25 mouse cellular contexts compared by ENCODE assay signal in genomic region chr3:9524429-9524828, GRCm38 (mm10).
A peak's percentile ranks its signal among the peaks of the same experiment; 100 is the strongest.
DNase-seq lines count a peak whose midpoint lies in the region; ATAC-seq and TF ChIP-seq lines count a peak whose summit lies in the region.
"Had no signal": no experiment of that assay in that cellular context is flagged by ENCODE, and none has a peak within 500 bp of the region (broad histone marks: within the 10 kb centered on the region; RNA-seq: fewer than 3 reads in every experiment).

No protein-coding gene starts in this region.

- ATAC-seq in intestine, embryonic 14.5 days (replicated peaks; ENCODE audit: low FRiP score, low TSS enrichment, low read depth), result no peak
- ATAC-seq in intestine, postnatal 0 days, result no peak
- ATAC-seq in granulocyte monocyte progenitor cell, adult 5-6 weeks (replicated peaks; ENCODE audit: poor library complexity, severe bottlenecking), result peak; percentile 44
- 0 out of 2 replicates have a peak, but pooled peaks have one; percentile 22 for ATAC-seq in monocyte, adult 5-6 weeks (replicated peaks; ENCODE audit: insufficient number of reproducible peaks, low FRiP score, low TSS enrichment, poor library complexity, severe bottlenecking)
- ATAC-seq in hindbrain, embryonic 16.5 days, result no peak
- ATAC-seq: forebrain, embryonic 15.5 days; inflammation-experienced regulatory T-cells, adult 6 months; lung, postnatal 0 days had no signal

- H3K27ac ChIP-seq in intestine, embryonic 14.5 days (ENCODE audit: low read depth), result no peak overlapping the region
- H3K27ac ChIP-seq in intestine, postnatal 0 days (ENCODE audit: low read depth, low read length), result no peak overlapping the region
- H3K27ac ChIP-seq in ES-E14 (ENCODE audit: insufficient read depth, low read depth, low read length, poor library complexity, severe bottlenecking), result peak overlapping the region; percentile 35; the same call in 1 of the 2 replicates
- H3K27ac ChIP-seq in left cerebral cortex, adult 2 months, result no peak overlapping the region
- H3K27ac ChIP-seq in hindbrain, embryonic 16.5 days (ENCODE audit: low read depth, low read length), result no peak overlapping the region
- H3K27ac ChIP-seq: forebrain, embryonic 15.5 days; heart, adult 2 months had no signal

- H3K9ac ChIP-seq in intestine, embryonic 14.5 days (ENCODE audit: low read length), result no peak overlapping the region
- no peak overlapping the region for H3K9ac ChIP-seq in intestine, postnatal 0 days (ENCODE audit: low read depth, low read length)
- no peak overlapping the region for H3K9ac ChIP-seq in ES-E14 (ENCODE audit: insufficient read depth, low read depth, low read length, poor library complexity, severe bottlenecking)
- no peak overlapping the region for H3K9ac ChIP-seq in hindbrain, embryonic 16.5 days (ENCODE audit: low read depth, low read length)
- H3K9ac ChIP-seq: embryonic facial prominence, embryonic 13.5 days; forebrain, embryonic 15.5 days; heart, embryonic 13.5 days; hindbrain, embryonic 12.5 days had no signal

- H3K4me2 ChIP-seq in intestine, embryonic 14.5 days (ENCODE audit: low read length), result no peak overlapping the region
- no peak overlapping the region for H3K4me2 ChIP-seq in intestine, postnatal 0 days (replicated peaks; ENCODE audit: low read depth)
- no peak overlapping the region for H3K4me2 ChIP-seq in hindbrain, embryonic 16.5 days (ENCODE audit: low read length)
- H3K4me2 ChIP-seq: forebrain, embryonic 15.5 days; hindbrain, embryonic 12.5 days had no signal

- intact Hi-C loops in left cerebral cortex, adult 2 months (cut with DNase I), result loop anchor here (5.0 kb wide), 1 partner anchor 83 kb away; no protein-coding TSS in a partner anchor

- DNase-seq in intestine, embryonic 14.5 days (ENCODE audit: low spot score), result peak; percentile 50
- no peak for DNase-seq in ES-E14 (ENCODE audit: low read depth, low spot score)
- no peak for DNase-seq in left cerebral cortex, adult 2 months (ENCODE audit: extremely low spot score in 1 of 2, low spot score in 2 of 2)
- DNase-seq: cerebellum, adult 11 months; cerebellum, postnatal 10 days; gastrocnemius, postnatal 10 days; heart, adult 2 months; heart, postnatal 14 days; kidney, adult 9 months; kidney, postnatal 25 days; liver; right cerebral cortex, adult 18-20 months; right cerebral cortex, postnatal 4 days; thymus, postnatal 14 days had no signal

- no peak overlapping the region for H3K4me3 ChIP-seq in intestine, embryonic 14.5 days (ENCODE audit: low read depth, low read length)
- no peak overlapping the region for H3K4me3 ChIP-seq in intestine, postnatal 0 days (ENCODE audit: low read depth, low read length)
- H3K4me3 ChIP-seq in ES-E14 (ENCODE audit: insufficient read depth in 1 of 2, low read depth in 1 of 2, low read length in 2 of 2, poor library complexity in 1 of 2, severe bottlenecking in 1 of 2), result no peak overlapping the region
- H3K4me3 ChIP-seq in left cerebral cortex, adult 2 months, result no peak overlapping the region
- no peak overlapping the region for H3K4me3 ChIP-seq in hindbrain, embryonic 16.5 days (ENCODE audit: low read length)
- H3K4me3 ChIP-seq: embryonic facial prominence, embryonic 13.5 days; forebrain, embryonic 15.5 days; heart, adult 2 months; heart, embryonic 13.5 days; hindbrain, embryonic 12.5 days; myocyte had no signal

- no peaks in the 10 kb centered on the region for H3K27me3 ChIP-seq in intestine, embryonic 14.5 days (replicated peaks; ENCODE audit: control insufficient read depth, insufficient read depth, low read length)
- H3K27me3 ChIP-seq in intestine, postnatal 0 days (replicated peaks; ENCODE audit: control insufficient read depth, insufficient read depth, low read length), result no peaks in the 10 kb centered on the region
- no peaks in the 10 kb centered on the region for H3K27me3 ChIP-seq in hindbrain, embryonic 16.5 days (replicated peaks; ENCODE audit: control insufficient read depth, insufficient read depth, low read length)
- H3K27me3 ChIP-seq: embryonic facial prominence, embryonic 13.5 days; forebrain, embryonic 15.5 days; heart, embryonic 13.5 days; hindbrain, embryonic 12.5 days had no signal

- peaks cover 29% of the 10 kb centered on the region for H3K4me1 ChIP-seq in intestine, embryonic 14.5 days (replicated peaks; ENCODE audit: control insufficient read depth, insufficient read depth, low read length)
- peaks cover 11% of the 10 kb centered on the region; the same call in 1 of the 2 replicates for H3K4me1 ChIP-seq in intestine, postnatal 0 days (replicated peaks; ENCODE audit: control insufficient read depth, insufficient read depth, low read length)
- H3K4me1 ChIP-seq in ES-E14 (ENCODE audit: control insufficient read depth in 2 of 2, insufficient read depth in 2 of 2, low read length in 2 of 2, poor library complexity in 1 of 2), result peaks cover 16 to 29% of the 10 kb centered on the region in 2 experiments
- H3K4me1 ChIP-seq in hindbrain, embryonic 16.5 days (ENCODE audit: control insufficient read depth, insufficient read depth, low read depth, low read length), result peaks cover 29% of the 10 kb centered on the region

- in situ Hi-C loops in ES-E14 (cut with MboI; ENCODE audit: low sequenced_read_pairs in 2 of 2, unreplicated experiment in 2 of 2), result no loop called here

- no peaks in the 10 kb centered on the region for H3K9me3 ChIP-seq in intestine, embryonic 14.5 days (ENCODE audit: control insufficient read depth, low read length)
- no peaks in the 10 kb centered on the region for H3K9me3 ChIP-seq in intestine, postnatal 0 days (ENCODE audit: control insufficient read depth)
- no peaks in the 10 kb centered on the region for H3K9me3 ChIP-seq in ES-E14 (ENCODE audit: control insufficient read depth, insufficient read depth, low read depth, low read length)
- no peaks in the 10 kb centered on the region for H3K9me3 ChIP-seq in hindbrain, embryonic 16.5 days (ENCODE audit: control insufficient read depth, low read length)
- H3K9me3 ChIP-seq: embryonic facial prominence, embryonic 13.5 days; forebrain, embryonic 15.5 days; heart, embryonic 13.5 days; hindbrain, embryonic 12.5 days had no signal

- no peak for TF ChIP-seq CTCF in intestine, postnatal 0 days (IDR thresholded peaks at IDR 0.05; ENCODE audit: low read depth)
- TF ChIP-seq CTCF in left cerebral cortex, adult 2 months (IDR thresholded peaks at IDR 0.05), result no peak

- 68% methylated on average over 5 of the region's 5 CpGs for WGBS in intestine, embryonic 14.5 days
- WGBS in intestine, postnatal 0 days, result 70% methylated on average over 5 of the region's 5 CpGs
- WGBS in hindbrain, embryonic 16.5 days, result 47% methylated on average over 5 of the region's 5 CpGs

- H3K36me3 ChIP-seq in intestine, embryonic 14.5 days (ENCODE audit: control insufficient read depth, insufficient read depth, low read length), result no peaks in the 10 kb centered on the region
- H3K36me3 ChIP-seq in intestine, postnatal 0 days (ENCODE audit: control insufficient read depth, insufficient read depth), result no peaks in the 10 kb centered on the region
- no peaks in the 10 kb centered on the region; the same call in 1 of the 2 replicates for H3K36me3 ChIP-seq in ES-E14 (ENCODE audit: control insufficient read depth, insufficient read depth, low read length, poor library complexity, severe bottlenecking)
- H3K36me3 ChIP-seq in hindbrain, embryonic 16.5 days (ENCODE audit: control insufficient read depth, insufficient read depth, low read length), result no peaks in the 10 kb centered on the region
- H3K36me3 ChIP-seq: embryonic facial prominence, embryonic 13.5 days; forebrain, embryonic 15.5 days; heart, embryonic 13.5 days; hindbrain, embryonic 12.5 days had no signal

TF ChIP-seq in ES-E14, 5 proteins besides CTCF, POLR2A, EP300 and RAD21:
- no peak for TF ChIP-seq ZC3H11A (IDR thresholded peaks at IDR 0.05; ENCODE audit: borderline replicate concordance, low read depth, low read length)
- TF ChIP-seq ZNF384 (IDR thresholded peaks at IDR 0.05; ENCODE audit: low read depth, low read length), result no peak
- no peak for TF ChIP-seq CHD2 (IDR thresholded peaks at IDR 0.05; ENCODE audit: low read depth, low read length)
- peak; percentile 88 for TF ChIP-seq MAFK (IDR thresholded peaks at IDR 0.05; ENCODE audit: insufficient read depth, low read depth, low read length)
- no peak for TF ChIP-seq HCFC1 (IDR thresholded peaks at IDR 0.05; ENCODE audit: borderline replicate concordance, insufficient read depth, low read length)

Comparison
In these comparisons a context has a peak if more than half of its experiments do, and no peak if none do; other contexts are left out.
1. ATAC-seq: peak in granulocyte monocyte progenitor cell, adult 5-6 weeks (single experiment) and monocyte, adult 5-6 weeks (single experiment); none in intestine, embryonic 14.5 days (single experiment), intestine, postnatal 0 days (single experiment) and hindbrain, embryonic 16.5 days (single experiment).